Mouse (Mus musculus) olfactory bulb, adult 2 months (tissue): ENCODE measurements at regions not wholly inside any gene's neighbourhood (a gene's known extent, or its start where the extent isn't known, plus 50 kb on each side); places are given as distances from the start of the nearest gene placed in this dataset.

ENCODE experiments used
- CTCF ChIP-seq: fragments of 200-500 bp; IDR thresholded peaks from 2 replicates; pipeline ENCODE4 v1.5.1; 2012; ENCODE audit warnings: low read depth, mild to moderate bottlenecking, low read length, moderate library complexity; ENCODE audit not compliant: insufficient read depth
- POLR2A ChIP-seq: fragments of 200-500 bp; IDR thresholded peaks from 2 replicates; pipeline ENCODE4 v1.6.1; 2012; ENCODE audit warnings: mild to moderate bottlenecking, low read depth, low read length, moderate library complexity; ENCODE audit not compliant: insufficient read depth

GRCm38 (mm10) chr4:12560015-12560414, 388.2 kb upstream of the Fam92a start:
- TF ChIP-seq CTCF (no peak), POLR2A (no peak)
